Mouse (Mus musculus): ENCODE measurements around the gene Vmn1r44.

DNA sequence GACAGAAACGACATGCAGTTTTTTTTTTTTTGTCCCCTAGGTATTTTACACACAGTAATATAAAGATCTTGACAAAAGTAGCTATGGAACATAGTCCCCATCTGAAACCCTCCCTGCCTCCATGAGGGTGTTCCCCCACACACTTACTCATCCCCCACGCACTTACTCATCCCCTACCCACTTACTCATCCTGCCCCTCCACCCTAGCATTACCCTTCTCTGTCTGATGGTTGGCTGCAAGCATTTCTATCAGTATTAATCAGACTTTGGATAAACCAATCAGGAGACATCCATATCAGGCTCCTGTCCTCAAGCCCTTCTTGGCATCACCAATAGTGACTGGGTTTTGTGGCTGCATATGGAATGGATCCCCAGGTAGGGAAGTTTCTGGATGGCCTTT lies 6.5 kb upstream of the Vmn1r44 start:
- TF ChIP-seq GATA1 (IDR thresholded peaks at IDR 0.05; ENCODE audit: borderline replicate concordance, low read length) (no peak), FLI1 (IDR thresholded peaks at IDR 0.05; ENCODE audit: low read length) (no peak)

Measured in megakaryocyte, embryonic 14.5 days (primary cell).